Mouse (Mus musculus) embryonic facial prominence, embryonic 15.5 days (tissue): ENCODE measurements around the gene Plpp7. TPM values are rescaled to one million over a fixed set of nuclear protein-coding genes. Genes with fewer than 3 reads are reported as not detected.

ENCODE experiments used
- ATAC-seq: fragments of 200-750 bp; cut with Nextera tagmentation; 2 replicates; pipeline ENCODE4 v1.8.0; 2017; ENCODE audit warnings: low read depth, moderate TSS enrichment; ENCODE audit not compliant: insufficient number of reproducible peaks, low FRiP score, low TSS enrichment
- H3K27ac ChIP-seq: fragments of 300-500 bp; sonication (generic); replicated peaks from 2 replicates; pipeline ENCODE4 v1.5.1; 2015; ENCODE audit warnings: mild to moderate bottlenecking, inconsistent platforms
- H3K27me3 ChIP-seq: fragments of 300-500 bp; sonication (generic); 2 replicates; pipeline ENCODE4 v1.6.1; 2015; ENCODE audit warnings: inconsistent platforms
- H3K36me3 ChIP-seq: fragments of 300-500 bp; sonication (generic); 2 replicates; pipeline ENCODE4 v1.6.1; 2015; ENCODE audit warnings: mild to moderate bottlenecking, inconsistent platforms
- H3K4me1 ChIP-seq: fragments of 300-500 bp; sonication (generic); 2 replicates; pipeline ENCODE4 v1.6.1; 2015; ENCODE audit warnings: inconsistent platforms
- H3K4me2 ChIP-seq: fragments of 300-500 bp; sonication (generic); replicated peaks from 2 replicates; pipeline ENCODE4 v1.6.1; 2015; ENCODE audit warnings: mild to moderate bottlenecking, inconsistent platforms
- H3K4me3 ChIP-seq: fragments of 300-500 bp; sonication (generic); replicated peaks from 2 replicates; pipeline ENCODE4 v1.5.1; 2015; ENCODE audit warnings: mild to moderate bottlenecking, inconsistent platforms
- H3K9ac ChIP-seq: fragments of 300-500 bp; sonication (generic); 2 replicates; pipeline ENCODE4 v1.6.1; 2015; ENCODE audit warnings: inconsistent platforms
- H3K9me3 ChIP-seq: fragments of 300-500 bp; sonication (generic); replicated peaks from 2 replicates; pipeline ENCODE4 v1.6.1; 2016; ENCODE audit warnings: inconsistent platforms
- WGBS: fragments of 180-500 bp; shearing (Covaris S2); methylation state at CpG from one replicate; pipeline ENCODE4 v1.1.7; 2015; 5-methylcytosine and 5-hydroxymethylcytosine counted together
- polyA plus RNA-seq: library from polyadenylated mRNA; unstranded; fragments of >200 nt; fragmentation: Nextera tagmentation; extraction: Ambion mirVana; gene quantifications from 2 replicates; pipeline ENCODE4 v1.2.1, GENCODE M21; 2015

Plpp7 gene
- polyA plus RNA-seq, 1 experiment from 2014 or later: 9.4 TPM

DNA sequence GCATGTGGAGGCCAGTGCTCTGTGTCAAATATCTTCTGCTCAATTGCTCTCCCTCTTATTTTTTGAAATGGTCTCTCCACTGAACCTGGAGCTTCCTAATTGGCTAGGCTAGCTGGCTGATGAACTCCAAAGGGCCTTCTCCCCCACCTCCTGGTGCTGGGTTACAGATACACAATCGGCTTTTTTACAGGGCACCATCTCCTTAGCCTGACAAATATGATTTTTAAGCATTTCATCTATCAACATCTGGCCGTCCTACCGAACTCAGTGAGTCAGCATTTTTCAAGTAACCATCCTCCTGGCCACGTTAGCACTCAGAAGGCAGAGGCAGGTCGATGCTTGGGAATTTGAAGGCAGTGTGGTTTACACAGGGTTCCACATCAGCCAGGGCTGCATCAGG, 49.3 kb downstream of the Plpp7 start:
- 80% methylated on average over 5 of the region's 5 CpGs for WGBS
- no peak for ATAC-seq
- Histone ChIP-seq H3K4me2 (no peak overlapping the region), H3K9ac (no peak overlapping the region), H3K9me3 (no peaks in the 10 kb centered on the region), H3K36me3 (no peaks in the 10 kb centered on the region), H3K27me3 (no peaks in the 10 kb centered on the region), H3K27ac (no peak overlapping the region), H3K4me1 (no peaks in the 10 kb centered on the region), H3K4me3 (no peak overlapping the region)

DNA sequence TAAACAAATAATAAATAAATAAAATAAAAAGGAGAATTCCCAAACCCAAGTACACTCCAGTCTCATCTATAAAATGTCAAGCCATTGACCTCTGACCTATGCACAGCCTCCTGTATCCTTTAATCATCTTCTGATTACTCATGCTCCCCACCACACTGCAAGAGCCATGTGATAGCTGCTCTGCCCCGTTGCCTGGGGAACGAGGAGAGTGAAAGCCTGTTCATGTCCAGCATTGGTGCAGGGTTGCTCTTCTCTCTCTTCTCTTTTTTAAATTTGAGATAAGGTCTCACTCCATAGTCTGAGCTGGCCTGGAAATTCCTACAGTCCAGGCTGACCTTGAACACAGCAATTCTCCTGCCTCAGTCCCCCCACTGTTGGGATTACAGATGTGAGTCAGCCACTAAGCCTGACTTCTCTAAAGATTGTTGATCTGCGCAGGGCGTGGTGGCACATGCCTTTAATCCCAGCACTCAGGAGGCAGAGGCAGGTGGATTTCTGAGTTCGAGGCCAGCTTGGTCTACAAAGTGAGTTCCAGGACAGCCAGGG, 51.4 kb downstream of the Plpp7 start:
- H3K4me2 ChIP-seq: no peak overlapping the region
- no peak for ATAC-seq
- H3K4me1 ChIP-seq: peaks cover 8% of the 10 kb centered on the region; the same call in 1 of the 2 replicates
- H3K9ac ChIP-seq: no peak overlapping the region
- no peaks in the 10 kb centered on the region for H3K27me3 ChIP-seq
- no peak overlapping the region for H3K27ac ChIP-seq
- H3K9me3 ChIP-seq: no peaks in the 10 kb centered on the region
- H3K36me3 ChIP-seq: no peaks in the 10 kb centered on the region
- WGBS: 63% methylated on average over 5 of the region's 5 CpGs
- no peak overlapping the region for H3K4me3 ChIP-seq

DNA sequence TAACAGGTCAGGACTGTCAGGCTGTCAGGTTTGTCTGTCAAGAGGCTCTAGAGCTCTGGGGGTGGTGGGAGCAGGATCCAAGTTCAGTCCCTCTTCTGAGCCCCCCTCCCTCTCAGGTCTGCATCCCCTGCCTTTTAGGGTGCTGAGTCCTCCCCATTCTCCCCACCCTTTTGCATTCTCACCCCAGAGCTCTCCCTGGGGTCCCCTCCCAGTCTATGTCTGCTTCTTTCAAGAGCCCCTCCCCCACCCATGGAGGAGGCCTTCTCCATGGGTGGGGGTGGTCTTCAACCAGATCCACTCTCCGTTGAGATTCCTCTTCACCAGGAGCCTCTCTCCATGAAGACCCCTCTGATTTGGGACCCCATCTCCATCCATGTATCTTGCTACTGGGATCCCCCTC, 54.8 kb downstream of the Plpp7 start:
- Histone ChIP-seq H3K27me3 (no peaks in the 10 kb centered on the region), H3K9ac (peak overlapping the region; percentile 98; the same call in 1 of the 2 replicates), H3K27ac (peak overlapping the region; percentile 99), H3K4me3 (peak overlapping the region; percentile 77), H3K36me3 (no peaks in the 10 kb centered on the region), H3K9me3 (no peaks in the 10 kb centered on the region), H3K4me2 (peak overlapping the region; percentile 80), H3K4me1 (peaks cover 40% of the 10 kb centered on the region)
- no peak for ATAC-seq
- 22% methylated on average over 1 of the region's 1 CpGs for WGBS

DNA sequence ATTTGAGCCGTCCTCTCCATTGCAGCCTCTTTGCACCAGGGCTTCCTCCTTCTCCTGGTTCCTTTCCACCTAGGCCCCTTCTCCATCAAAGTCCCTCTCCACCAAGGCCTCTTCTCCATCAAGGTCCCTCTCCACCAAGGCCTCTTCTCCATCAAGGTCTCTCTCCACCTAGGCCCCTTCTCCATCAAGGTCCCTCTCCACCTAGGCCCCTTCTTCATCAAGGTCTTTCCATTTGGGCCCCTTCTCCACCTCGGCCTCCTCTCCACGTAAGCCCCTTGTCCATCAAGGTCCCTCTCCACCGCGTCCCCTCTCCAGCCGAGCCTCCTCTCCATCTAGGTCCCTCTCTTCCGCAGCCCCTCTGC, 55.2 kb downstream of the Plpp7 start:
- Histone ChIP-seq H3K4me3 (peak overlapping the region; percentile 77), H3K9me3 (no peaks in the 10 kb centered on the region), H3K27ac (peak overlapping the region; percentile 99), H3K9ac (peak overlapping the region; percentile 98), H3K27me3 (no peaks in the 10 kb centered on the region), H3K4me1 (peaks cover 44% of the 10 kb centered on the region), H3K36me3 (no peaks in the 10 kb centered on the region), H3K4me2 (peak overlapping the region; percentile 80)
- WGBS: 7% methylated on average over 7 of the region's 7 CpGs
- no peak for ATAC-seq

DNA sequence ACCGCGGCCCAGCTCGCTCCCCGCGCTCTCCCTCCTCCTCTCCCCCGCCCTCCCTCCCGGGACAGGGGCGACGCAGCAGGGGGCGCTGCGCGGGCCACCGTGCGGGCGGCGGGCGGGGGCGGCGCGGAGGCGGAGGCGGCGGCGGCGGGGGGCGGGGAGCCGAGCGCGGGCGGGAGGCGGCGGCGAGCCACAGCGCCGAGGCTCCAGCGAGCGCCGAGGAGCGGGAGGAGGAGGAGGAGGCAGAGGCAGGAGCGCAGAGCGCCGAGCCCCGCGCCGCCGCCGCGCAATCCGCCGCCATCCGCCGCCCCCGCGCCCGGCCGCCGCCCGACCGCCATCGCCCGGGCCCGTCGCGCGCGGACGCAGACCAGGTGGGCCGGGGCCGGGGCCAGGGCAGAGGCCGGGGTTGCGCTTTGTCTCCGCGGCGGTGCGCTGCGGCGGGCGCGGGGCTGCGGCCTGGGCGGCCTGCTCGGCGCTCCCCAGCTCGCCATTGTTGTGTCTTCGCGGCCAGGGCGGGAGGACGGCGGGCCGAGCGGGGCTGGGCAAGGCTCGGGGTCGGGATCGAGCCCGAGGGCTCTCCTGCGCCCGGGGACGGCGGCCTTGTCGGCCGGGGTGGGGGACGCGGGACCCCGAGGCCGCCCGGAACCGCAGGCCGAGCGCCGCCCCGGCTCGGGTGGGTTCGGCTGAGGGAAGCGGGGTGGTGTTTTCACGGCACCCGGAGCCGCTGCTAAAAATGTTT, 55.8 kb downstream of the Plpp7 start, which contains the start of gene Prrc2b:
Gene Prrc2b, plus strand, starts transcription at position 159 of the 736 bp plus-strand sequence.
- H3K9ac ChIP-seq: peak within 1 kb of the TSS; percentile 98
- no peaks in the 10 kb centered on the region for H3K36me3 ChIP-seq
- H3K4me3 ChIP-seq: peak within 1 kb of the TSS; percentile 77
- ATAC-seq: peak; percentile 78
- no peaks in the 10 kb centered on the region for H3K9me3 ChIP-seq
- no peaks in the 10 kb centered on the region for H3K27me3 ChIP-seq
- H3K4me1 ChIP-seq: peaks cover 50% of the 10 kb centered on the region
- under 1% methylated on average over 98 of the region's 117 CpGs for WGBS
- H3K4me2 ChIP-seq: peak within 1 kb of the TSS; percentile 80
- peak within 1 kb of the TSS; percentile 99 for H3K27ac ChIP-seq

DNA sequence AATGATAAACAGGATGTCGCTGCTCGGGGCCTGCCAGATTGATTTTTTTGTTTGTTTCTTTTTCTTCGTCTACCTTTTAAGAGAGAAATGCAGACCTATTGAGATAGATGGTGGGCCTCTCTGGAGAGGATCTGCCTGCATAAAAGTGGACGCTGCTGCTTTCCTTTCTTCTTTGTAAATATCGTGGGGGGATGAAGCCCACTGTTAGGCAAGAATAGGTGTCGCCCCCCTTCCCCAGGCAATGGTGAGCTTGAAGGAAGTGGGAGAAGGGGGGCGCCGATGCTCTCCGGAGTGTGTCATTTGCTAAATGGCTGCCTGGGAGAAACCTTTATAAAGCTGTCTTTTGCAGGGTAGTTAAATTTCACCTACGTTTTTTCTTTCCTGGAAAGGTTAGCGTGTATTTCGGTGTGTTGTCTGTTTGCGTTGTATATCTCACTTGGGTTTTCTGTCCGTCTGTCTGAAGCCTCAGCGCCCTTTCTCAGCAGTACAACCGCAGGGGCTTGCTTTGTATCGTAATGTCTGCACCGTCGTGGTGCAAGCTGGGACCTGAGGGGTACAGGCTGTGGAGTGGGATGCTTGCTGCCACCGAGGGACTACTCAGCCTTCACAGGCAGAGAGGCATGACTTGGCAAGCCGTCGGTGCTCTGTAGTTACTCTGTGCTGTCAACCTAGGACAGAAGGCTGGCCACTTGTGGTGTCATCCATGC, 56.5 kb downstream of the Plpp7 start:
- WGBS: under 1% methylated on average over 22 of the region's 22 CpGs
- H3K4me2 ChIP-seq: peak overlapping the region; percentile 80
- no peak for ATAC-seq

DNA sequence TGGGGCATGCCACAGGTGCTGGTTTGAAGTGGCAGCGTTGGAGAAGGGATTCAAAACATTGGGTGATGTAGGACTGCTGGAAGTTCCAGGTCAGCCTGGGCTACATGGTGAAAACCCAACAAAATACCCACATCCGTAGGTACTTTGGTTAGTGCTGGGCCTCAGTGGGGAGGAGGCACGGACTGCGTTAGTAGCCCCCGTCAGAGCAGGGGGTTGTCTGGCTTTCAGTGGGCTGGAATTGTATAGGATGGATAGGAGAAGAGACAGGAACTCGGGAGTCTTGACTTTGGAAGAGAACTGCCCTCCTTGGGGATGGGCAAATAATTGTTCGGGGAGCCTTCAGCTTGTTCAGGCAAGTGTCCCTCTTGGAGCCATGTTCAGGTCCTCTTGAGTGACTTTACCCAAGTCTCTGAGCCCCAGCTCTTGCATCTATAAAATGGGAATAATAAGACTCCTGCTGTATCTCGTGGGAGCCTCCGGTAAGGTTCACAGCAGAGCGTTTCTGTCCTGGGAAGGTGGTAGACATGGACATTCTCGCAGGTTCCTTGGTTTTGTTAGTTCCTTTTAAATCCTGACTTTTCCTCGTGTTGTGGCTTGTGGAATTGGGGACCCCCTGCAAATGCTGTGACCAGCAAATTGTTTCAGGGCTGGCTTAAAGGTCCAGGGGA, 57.2 kb downstream of the Plpp7 start:
- WGBS: 12% methylated on average over 12 of the region's 12 CpGs
- Histone ChIP-seq H3K4me3 (peak overlapping the region; percentile 77), H3K9me3 (no peaks in the 10 kb centered on the region), H3K4me1 (peaks cover 64% of the 10 kb centered on the region), H3K4me2 (peak overlapping the region; percentile 80), H3K27ac (peak overlapping the region; percentile 99), H3K27me3 (no peaks in the 10 kb centered on the region), H3K9ac (peak overlapping the region; percentile 98), H3K36me3 (no peaks in the 10 kb centered on the region)
- no peak for ATAC-seq

More for the DNA sequence above, 56.5 kb downstream of the Plpp7 start:
- H3K27me3 ChIP-seq: no peaks in the 10 kb centered on the region
- no peaks in the 10 kb centered on the region for H3K9me3 ChIP-seq
- peak overlapping the region; percentile 77 for H3K4me3 ChIP-seq
- peak overlapping the region; percentile 98 for H3K9ac ChIP-seq
- peak overlapping the region; percentile 99 for H3K27ac ChIP-seq
- H3K4me1 ChIP-seq: peaks cover 57% of the 10 kb centered on the region
- H3K36me3 ChIP-seq: no peaks in the 10 kb centered on the region

DNA sequence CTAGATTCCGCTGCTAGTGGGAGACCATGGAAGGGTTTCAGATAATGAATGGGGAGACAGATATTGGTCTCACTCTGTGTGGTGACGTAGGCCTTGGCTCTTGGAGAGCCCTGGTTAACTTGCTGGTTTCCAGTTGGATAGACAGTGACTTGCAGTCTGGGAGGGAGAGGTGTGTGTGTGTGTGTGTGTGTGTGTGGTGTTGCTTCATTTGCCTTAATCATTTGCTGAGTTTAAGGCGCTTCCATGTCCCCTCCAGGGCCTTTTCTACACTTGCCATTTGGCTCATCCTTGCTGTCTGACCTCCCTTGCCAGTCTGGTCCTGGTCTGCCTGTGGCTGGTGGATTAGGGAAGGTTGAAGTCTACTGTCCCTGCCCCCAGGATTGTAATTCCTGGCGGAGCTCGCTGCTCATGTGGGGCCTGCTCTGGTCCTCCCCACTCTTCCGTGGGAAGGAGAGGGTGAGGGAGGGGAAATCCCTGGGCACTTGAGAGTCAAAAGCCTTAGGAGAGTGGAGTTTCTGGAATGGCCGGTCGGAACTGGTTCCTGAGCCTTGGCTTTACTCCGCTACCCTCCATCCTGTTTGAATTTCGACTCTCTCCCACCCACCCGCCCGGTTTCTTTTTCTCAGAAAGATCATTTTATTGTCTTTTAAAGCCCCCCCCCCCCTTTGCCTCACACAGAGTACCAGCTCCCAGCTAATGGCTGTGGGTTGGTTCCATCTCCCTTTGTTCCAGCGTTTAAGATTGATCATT, 57.9 kb downstream of the Plpp7 start:
- H3K27ac ChIP-seq: peak overlapping the region; percentile 99
- no peaks in the 10 kb centered on the region for H3K9me3 ChIP-seq
- ATAC-seq: no peak
- no peaks in the 10 kb centered on the region for H3K27me3 ChIP-seq
- H3K4me1 ChIP-seq: peaks cover 70% of the 10 kb centered on the region
- peak overlapping the region; percentile 80 for H3K4me2 ChIP-seq
- 5% methylated on average over 13 of the region's 13 CpGs for WGBS
- H3K4me3 ChIP-seq: peak overlapping the region; percentile 77
- H3K9ac ChIP-seq: peak overlapping the region; percentile 98
- no peaks in the 10 kb centered on the region for H3K36me3 ChIP-seq

DNA sequence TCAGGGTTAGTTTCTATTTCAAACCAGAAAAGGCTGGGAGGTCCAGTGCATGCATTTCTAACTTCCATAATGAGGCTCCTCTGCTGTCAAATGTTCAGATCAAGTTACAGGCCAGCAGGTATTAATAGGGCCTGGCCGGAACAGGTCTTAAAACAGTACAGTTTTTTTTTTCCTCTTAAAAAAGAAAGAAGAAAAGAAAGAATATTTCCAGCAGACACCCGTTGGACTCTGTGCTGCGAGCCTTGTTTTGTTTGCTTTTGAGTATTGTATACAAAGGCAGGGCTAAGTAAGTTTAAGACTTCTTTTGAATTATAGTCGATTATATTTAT, 58.4 kb downstream of the Plpp7 start:
- 18% methylated on average over 4 of the region's 4 CpGs for WGBS
- H3K27ac ChIP-seq: peak overlapping the region; percentile 99

DNA sequence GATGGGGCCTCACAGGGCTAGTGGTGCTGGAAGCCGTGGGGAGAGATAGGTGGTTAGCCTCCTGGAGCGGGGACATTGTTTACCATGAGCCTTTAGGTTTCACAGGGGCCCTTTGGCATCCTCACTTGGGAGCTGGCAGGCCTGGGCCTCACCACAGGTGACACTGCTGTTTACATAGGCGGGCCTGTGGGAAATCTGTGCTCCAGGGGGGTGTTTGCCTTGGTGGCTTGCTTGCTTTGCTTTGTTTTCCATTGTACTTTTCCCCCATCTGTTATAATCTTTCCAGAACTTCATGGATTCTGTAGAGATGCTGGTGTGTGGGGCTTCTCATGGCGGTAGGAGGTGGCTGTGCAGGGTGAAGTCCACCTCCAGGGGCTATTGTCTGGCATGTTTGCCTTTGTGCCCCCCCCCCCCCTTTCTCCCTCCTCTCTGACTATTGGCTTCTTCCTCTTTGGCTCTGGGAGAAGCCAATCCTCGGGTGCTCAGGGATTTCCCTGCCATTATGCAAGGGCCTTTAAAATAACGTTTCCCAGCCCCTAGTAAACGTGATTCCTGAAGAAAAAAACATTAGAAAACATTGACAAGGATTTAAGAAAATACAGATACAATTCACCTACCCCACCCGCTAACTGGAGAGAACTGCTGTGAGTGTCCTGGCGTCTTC, 59.1 kb downstream of the Plpp7 start:
- 34% methylated on average over 9 of the region's 9 CpGs for WGBS
- Histone ChIP-seq H3K4me2 (peak overlapping the region; percentile 80), H3K36me3 (0 out of 2 replicates have a peak, but pooled peaks cover under 1% of the 10 kb centered on the region), H3K4me1 (peaks cover 80% of the 10 kb centered on the region), H3K27ac (peak overlapping the region; percentile 99), H3K9me3 (no peaks in the 10 kb centered on the region), H3K9ac (no peak overlapping the region), H3K4me3 (peak overlapping the region; percentile 77), H3K27me3 (no peaks in the 10 kb centered on the region)
- no peak for ATAC-seq

More for the DNA sequence above, 58.4 kb downstream of the Plpp7 start:
- Histone ChIP-seq H3K4me3 (peak overlapping the region; percentile 77), H3K36me3 (no peaks in the 10 kb centered on the region), H3K4me1 (peaks cover 75% of the 10 kb centered on the region), H3K27me3 (no peaks in the 10 kb centered on the region), H3K9ac (peak overlapping the region; percentile 98; the same call in 1 of the 2 replicates), H3K4me2 (peak overlapping the region; percentile 80), H3K9me3 (no peaks in the 10 kb centered on the region)
- ATAC-seq: no peak
